Comparison of ENCODE assay signal across 13 mouse cellular contexts in the genomic region with DNA sequence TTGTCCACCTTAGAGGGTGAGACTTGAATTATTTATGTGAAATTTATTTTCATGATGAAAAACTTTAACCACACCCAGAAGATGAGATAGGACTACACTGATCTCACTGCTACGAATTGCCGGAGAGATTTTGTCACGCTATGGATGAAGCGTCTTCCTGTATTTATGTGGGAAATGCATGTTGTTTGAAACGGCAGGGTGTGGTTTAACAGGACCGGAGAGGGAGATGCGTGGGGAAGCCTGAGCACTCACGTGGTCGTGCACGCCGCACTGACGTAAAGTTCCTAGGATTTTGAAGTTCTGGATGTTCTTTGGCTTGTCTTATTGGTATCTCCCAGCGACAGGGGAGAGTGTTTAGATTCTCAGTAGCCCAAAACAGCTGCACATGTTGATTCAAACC.
"Had no signal": no experiment of that assay in that cellular context is flagged by ENCODE, and none has a peak within 500 bp of the region (broad histone marks: within the 10 kb centered on the region; RNA-seq: fewer than 3 reads in every experiment).

No protein-coding gene starts in this region.

- H3K27ac ChIP-seq: intestine, embryonic 15.5 days; limb, embryonic 10.5 days; liver, embryonic 15.5 days; neural tube, embryonic 12.5 days; stomach, embryonic 15.5 days had no signal

- DNase-seq: kidney, adult 18-20 months; kidney, postnatal 14 days; lung, embryonic 14.5 days; midbrain, embryonic 14.5 days; thymus, adult 2 months; thymus, postnatal 25 days had no signal

- ATAC-seq: intestine, embryonic 15.5 days had no signal

- H3K4me3 ChIP-seq: intestine, embryonic 15.5 days; limb, embryonic 10.5 days; liver, embryonic 15.5 days; myocyte; neural tube, embryonic 12.5 days; stomach, embryonic 15.5 days had no signal

- H3K9me3 ChIP-seq: intestine, embryonic 15.5 days; limb, embryonic 10.5 days; liver, embryonic 15.5 days; neural tube, embryonic 12.5 days; stomach, embryonic 15.5 days had no signal

- H3K27me3 ChIP-seq: intestine, embryonic 15.5 days; liver, embryonic 15.5 days; neural tube, embryonic 12.5 days; stomach, embryonic 15.5 days had no signal

- H3K36me3 ChIP-seq: intestine, embryonic 15.5 days; liver, embryonic 15.5 days; neural tube, embryonic 12.5 days; stomach, embryonic 15.5 days had no signal

- H3K9ac ChIP-seq: intestine, embryonic 15.5 days; liver, embryonic 15.5 days; lung, embryonic 14.5 days; neural tube, embryonic 12.5 days; stomach, embryonic 15.5 days had no signal

- H3K4me2 ChIP-seq: intestine, embryonic 15.5 days; liver, embryonic 11.5 days; liver, embryonic 15.5 days; lung, embryonic 14.5 days; neural tube, embryonic 12.5 days; stomach, embryonic 15.5 days had no signal
